Mouse (Mus musculus) gastrocnemius, adult 2 months (tissue): ENCODE results near the gene Lmna. TPM values are rescaled to one million over a fixed set of nuclear protein-coding genes. Genes with fewer than 3 reads are reported as not detected.

Source experiments
- DNase-seq: peaks from one replicate; pipeline ENCODE4 v3.0.0; 2022
- H3K27ac ChIP-seq: fragments of 200-600 bp; 2 replicates; pipeline ENCODE4 v1.8.1; 2022; ENCODE audit warnings: mild to moderate bottlenecking
- H3K4me3 ChIP-seq: fragments of 200-600 bp; 2 replicates; pipeline ENCODE4 v1.8.1; 2022; ENCODE audit warnings: mild to moderate bottlenecking, moderate library complexity
- CTCF ChIP-seq: fragments of 200-600 bp; IDR thresholded peaks from 2 replicates; pipeline ENCODE4 v1.8.1; 2022; ENCODE audit warnings: antibody characterized with exemption, mild to moderate bottlenecking, moderate library complexity
- intact Hi-C: fragments of 180-260 bp; cut with DNase I; formaldehyde crosslinking; loops from one replicate; pipeline ENCODE4 v1.15.1; 2025
- total RNA-seq, 2 experiments: library from RNA; stranded (reverse); gene quantifications; 2 replicates each; pipeline ENCODE4 v1.2.3; 2021

Gene Lmna
- total RNA-seq, 2 experiments from 2014 or later = 67.5 to 82.5 TPM

DNA sequence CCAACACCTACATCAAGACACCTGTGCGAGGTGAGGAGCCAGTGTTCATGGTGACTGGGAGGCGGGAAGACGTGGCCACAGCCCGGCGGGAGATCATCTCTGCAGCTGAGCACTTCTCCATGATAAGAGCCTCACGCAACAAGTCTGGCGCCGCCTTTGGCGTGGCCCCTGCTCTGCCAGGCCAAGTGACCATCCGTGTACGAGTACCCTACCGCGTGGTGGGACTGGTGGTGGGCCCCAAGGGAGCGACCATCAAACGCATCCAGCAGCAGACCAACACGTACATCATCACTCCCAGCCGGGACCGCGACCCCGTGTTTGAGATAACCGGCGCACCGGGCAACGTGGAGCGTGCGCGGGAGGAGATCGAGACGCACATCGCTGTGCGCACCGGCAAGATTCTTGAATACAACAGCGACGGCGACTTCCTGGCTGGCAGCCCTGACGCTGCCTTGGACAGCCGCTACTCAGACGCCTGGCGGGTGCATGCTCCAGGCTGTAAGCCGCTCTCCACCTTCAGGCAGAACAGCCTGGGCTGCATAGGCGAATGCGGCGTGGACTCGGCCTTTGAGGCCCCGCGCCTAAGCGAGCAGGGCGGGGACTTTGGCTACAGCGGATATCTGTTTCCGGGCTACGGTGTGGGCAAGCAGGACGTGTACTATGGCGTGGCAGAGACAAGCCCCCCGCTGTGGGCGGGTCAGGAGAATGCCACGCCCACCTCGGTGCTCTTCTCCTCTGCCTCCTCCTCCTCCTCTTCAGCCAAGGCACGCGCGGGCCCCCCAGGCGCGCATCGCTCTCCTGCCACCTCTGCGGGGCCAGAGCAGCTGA is 26.6 kb upstream of the Lmna start:
- peak; percentile 89 for DNase-seq
- Histone ChIP-seq H3K27ac (peak overlapping the region; percentile 85), H3K4me3 (peak overlapping the region; percentile 86)
- intact Hi-C loops = no loop called here
- TF ChIP-seq CTCF = no peak

DNA sequence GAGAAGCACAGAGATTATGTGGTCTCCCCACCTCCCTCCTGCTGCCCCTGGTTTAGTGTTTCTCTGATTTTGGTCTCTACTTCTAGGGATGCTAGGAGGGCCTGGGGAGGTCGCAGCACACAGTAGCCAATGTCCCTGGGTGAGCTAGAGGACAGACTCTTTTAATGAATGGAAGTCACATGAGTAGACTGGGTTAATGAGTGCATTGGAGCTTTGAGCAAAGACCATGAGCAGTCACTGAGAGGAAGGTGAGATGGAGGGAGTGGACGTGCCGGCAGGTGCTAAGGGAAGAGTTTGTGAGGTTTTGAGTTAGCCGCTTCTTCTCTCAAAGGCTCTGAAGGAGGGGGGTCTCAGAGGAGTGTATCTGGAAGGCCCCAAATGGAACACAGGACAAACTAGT is 25.8 kb upstream of the Lmna start:
- intact Hi-C loops = no loop called here
- TF ChIP-seq CTCF = no peak
- Histone ChIP-seq H3K4me3 (no peak overlapping the region), H3K27ac (no peak overlapping the region)
- DNase-seq = no peak

DNA sequence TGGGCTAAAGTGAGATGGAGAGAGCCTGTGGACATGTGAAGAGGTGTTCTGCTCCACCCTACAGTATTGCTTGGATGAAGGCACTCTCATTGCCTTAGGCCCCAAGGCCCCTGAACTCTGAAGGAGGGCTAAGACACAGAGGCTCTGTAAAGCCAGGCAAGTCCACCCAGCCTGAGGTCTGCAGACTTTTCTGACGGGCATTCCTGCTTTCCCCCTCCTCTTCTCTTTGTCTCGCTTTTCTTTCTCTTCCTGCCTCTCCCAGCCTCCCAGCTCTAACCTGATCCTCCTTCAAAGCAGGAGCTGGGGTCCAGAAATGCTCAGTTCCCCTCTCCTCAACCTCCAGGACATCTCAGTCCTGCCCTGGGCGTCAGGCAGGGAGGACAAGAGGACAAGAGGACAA is 25.2 kb upstream of the Lmna start:
- DNase-seq = no peak
- Histone ChIP-seq H3K27ac (no peak overlapping the region), H3K4me3 (no peak overlapping the region)
- TF ChIP-seq CTCF = no peak
- intact Hi-C loops = no loop called here

DNA sequence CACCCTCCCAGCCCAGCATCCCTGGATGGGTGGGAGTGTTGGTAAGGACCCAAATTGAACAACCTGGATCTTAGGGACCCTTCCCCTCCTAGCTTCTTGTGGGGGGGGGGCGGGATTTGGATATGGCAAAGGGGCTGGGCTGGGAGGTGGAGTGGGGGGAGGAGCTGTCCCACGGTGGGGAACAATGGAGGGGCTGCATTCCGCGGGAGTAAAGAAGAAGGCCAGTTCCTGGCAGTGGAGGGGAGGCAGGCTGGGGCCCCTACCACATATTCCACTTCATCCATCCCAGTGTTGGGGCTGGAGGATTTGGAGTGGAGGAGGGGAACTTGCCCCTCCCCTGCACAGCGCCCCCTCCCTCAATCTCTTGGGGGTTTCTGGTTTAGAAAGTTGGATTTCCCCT is 23.9 kb upstream of the Lmna start:
- DNase-seq = no peak
- intact Hi-C loops = no loop called here
- no peak for TF ChIP-seq CTCF
- no peak overlapping the region for H3K27ac ChIP-seq
- no peak overlapping the region for H3K4me3 ChIP-seq

DNA sequence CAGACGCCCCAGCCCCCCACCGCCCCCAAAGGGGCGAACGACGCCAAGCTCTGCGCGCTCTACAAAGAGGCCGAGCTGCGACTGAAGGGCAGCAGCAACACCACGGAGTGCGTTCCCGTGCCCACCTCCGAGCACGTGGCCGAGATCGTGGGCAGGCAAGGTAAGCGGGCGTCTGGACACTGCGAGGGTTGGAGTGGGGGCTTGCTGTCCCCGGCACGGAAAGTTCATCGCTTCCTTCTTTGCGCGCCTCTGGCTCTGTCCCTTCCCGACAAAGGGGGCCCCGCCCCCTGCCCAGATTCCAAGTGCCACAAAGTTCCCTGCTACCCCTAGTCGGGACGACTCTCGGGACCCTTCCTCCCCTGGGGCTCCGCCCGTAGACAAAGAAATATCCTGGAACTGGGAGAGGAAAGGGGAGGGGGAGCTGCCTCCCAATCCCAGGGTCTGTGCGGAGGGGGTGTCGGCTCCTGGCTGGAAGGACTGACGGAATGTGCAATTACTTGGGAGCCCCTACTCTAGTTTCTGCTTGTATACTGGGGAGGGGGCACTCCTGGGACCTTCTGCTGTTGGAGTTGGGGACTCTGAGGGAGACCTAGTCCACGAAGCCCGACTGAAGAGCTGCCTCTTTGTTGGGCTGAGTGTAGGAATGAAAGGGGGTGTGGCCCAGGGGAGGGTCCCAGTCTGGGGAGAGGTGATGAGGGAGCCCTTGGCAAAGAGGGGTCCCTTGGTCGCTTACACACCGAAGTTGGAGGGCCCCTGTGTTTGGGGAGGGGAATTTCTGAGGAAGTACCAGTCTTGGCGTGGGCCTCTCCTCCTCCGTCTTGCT is 23.1 kb upstream of the Lmna start:
- Histone ChIP-seq H3K27ac (no peak overlapping the region), H3K4me3 (peak overlapping the region; percentile 91)
- no peak for TF ChIP-seq CTCF
- peak; percentile 48 for DNase-seq
- intact Hi-C loops = no loop called here

DNA sequence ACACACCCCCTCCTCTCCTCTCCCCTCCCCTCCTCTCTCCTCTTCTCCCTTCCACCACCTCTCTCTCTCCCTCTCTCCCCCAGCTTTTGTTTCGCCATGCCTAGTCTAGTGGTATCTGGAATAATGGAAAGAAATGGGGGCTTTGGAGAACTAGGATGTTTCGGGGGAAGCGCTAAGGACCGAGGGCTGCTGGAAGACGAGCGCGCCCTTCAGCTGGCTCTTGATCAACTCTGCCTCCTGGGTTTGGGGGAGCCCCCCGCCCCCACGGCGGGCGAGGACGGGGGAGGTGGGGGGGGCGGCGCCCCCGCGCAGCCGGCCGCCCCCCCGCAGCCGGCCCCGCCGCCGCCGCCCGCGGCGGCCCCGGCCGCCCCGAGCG is 22.5 kb upstream of the Lmna start, which contains the start of gene Mex3a:
Mex3a (plus strand) TSS at position 97 of the 376 bp plus-strand sequence.
- Histone ChIP-seq H3K4me3 (peak within 1 kb of the TSS; percentile 91), H3K27ac (peak within 1 kb of the TSS; percentile 93)
- DNase-seq = no peak
- TF ChIP-seq CTCF = no peak
- intact Hi-C loops = no loop called here

DNA sequence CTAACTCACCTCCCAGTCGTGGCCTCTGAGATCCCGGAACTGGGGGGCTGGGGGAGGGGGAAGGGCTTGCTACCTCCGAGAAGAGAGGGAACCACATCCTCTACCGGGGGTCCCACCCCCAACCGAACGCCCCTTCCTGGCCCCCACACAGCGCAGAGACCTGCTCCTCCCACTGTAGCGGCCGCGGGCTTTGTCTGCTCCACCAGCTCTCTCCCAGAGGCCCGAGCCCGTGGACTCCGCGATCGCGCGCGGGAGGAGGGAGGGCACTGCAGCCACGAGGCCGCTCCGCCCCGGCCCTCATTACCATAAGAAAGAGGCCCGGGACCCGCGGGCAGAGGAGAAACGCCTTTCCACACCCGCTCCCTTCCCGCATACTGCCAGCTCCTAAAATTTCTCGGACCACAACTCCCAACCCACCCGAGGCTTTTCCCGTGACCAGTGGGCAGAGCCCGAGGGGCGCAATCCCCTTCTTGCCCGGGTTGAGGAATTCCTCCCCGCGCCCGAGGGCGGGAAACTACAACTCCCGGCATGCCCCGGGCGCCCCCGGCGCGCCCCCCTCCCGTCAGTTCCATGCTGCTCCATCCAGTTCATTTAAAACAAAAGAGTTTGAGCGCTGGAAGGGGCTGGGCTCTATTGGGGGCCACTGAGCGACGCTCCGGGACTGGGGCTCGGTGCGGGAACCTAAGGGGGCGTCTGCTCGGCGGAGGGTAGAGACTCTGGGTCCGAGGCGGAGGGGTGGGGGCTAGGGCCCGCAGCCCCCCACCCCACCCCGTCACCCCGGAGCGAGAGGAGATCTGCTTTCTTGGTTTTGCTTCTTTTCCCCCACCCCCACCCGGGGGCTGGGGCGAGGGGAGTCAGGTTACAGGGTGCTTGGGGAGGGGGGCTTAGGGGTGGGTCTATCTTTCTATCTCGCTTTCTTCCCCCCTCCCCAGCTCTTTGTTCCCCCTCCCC is 21.9 kb upstream of the Lmna start:
- intact Hi-C loops = no loop called here
- Histone ChIP-seq H3K27ac (peak overlapping the region; percentile 93), H3K4me3 (peak overlapping the region; percentile 91)
- no peak for TF ChIP-seq CTCF
- peak; percentile 87 for DNase-seq

DNA sequence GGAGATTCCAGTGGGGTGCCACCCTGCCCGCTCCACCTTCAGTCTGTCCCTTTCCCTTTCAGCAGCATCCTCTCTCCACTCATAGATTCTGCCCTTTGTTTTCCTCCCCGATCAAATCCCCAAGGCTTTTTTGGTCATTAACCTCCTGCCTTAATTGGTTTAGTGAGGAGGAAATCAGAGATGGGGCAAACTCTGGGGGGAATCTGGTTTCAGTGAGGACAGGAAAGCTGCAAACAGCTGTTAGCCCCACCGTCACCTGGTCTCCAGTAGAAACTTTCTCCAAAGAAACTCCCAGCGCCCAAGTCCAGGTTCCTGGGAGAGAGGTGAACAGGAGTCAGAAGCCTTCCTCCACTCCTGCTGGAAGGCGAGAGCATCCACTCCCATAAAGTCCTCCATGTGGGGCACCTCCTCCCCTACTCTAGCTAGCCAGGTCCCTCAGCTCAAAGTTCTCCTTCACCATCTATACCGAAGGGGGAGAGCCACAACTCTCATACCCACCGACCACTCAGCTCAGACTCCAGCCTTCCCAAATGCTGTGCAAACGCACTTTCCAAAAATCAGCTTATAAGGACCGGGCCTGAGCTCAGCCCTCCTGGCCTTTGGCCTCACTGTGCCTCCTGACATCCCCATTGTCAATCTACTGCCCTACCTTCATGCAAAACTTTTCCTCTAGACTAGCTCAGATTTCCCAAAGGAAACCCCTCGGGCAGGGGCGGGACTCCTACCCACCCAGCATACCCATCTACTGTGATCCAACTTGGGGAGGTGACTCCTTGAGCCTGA is 20.5 kb upstream of the Lmna start:
- TF ChIP-seq CTCF = no peak
- peak overlapping the region; percentile 93; the same call in 1 of the 2 replicates for H3K27ac ChIP-seq
- H3K4me3 ChIP-seq = peak overlapping the region; percentile 91
- intact Hi-C loops = no loop called here
- no peak for DNase-seq

DNA sequence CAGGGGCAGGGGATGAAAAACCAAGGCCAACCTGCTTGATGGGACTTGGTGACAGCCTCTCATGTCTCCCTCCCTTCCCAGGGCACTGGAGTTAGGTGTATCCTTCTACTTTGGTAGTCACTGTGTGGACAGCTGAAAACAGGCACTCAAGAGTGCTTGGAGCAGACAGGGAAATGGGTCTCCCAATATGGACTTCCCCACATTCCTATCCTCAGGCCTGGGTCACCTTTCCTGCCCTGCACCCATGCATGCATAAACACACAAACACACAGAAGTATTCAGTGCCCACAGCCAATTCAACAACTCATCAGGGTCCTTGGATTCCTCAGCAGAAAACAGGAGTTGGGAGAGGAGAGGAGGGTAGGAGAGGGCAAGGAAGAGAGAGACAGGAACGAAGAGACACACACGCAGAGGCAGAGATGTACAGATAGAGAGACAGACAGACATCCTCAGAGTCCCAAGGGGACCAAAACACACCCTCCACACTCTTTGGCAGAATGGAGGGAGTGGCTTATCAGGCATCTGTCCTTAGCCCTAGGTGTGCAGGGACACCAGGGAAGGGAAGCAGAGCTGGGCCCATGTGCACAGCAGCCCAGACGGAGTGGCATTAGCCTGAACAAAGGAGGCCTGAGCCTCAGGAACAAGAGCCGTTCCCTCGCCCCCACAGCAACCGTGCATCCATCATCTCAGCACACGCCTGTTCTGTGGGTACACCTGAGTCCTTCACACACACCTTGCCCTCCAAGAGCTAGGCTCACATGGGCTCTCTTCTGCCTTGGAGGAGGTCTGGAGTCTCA is 19.6 kb upstream of the Lmna start:
- DNase-seq = no peak
- H3K4me3 ChIP-seq = no peak overlapping the region
- intact Hi-C loops = loop anchor here (5.0 kb wide), 1 partner anchor 122 kb away; no protein-coding TSS in a partner anchor
- TF ChIP-seq CTCF = no peak
- H3K27ac ChIP-seq = no peak overlapping the region

DNA sequence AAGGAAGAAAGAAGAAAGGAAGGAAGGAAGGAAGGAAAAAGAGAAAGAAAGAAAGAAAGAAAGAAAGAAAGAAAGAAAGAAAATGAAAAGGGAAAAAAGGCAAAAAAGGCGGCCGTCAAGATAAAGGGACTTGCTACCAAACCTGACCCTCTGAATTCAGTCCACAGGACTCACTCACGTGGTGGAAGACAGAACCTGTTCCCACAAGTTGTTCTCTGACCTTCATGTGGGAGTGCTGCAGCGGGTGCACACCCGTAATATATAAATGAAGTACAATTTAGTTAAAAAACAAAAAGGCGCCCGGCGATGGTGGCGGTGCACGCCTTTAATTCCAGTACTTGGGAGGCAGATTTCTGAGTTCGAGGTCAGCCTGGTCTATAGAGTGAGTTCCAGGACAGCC is 18.9 kb upstream of the Lmna start:
- Histone ChIP-seq H3K27ac (no peak overlapping the region), H3K4me3 (no peak overlapping the region)
- no peak for TF ChIP-seq CTCF
- DNase-seq = no peak
- intact Hi-C loops = loop anchor here (5.0 kb wide), 1 partner anchor 121 kb away; no protein-coding TSS in a partner anchor

DNA sequence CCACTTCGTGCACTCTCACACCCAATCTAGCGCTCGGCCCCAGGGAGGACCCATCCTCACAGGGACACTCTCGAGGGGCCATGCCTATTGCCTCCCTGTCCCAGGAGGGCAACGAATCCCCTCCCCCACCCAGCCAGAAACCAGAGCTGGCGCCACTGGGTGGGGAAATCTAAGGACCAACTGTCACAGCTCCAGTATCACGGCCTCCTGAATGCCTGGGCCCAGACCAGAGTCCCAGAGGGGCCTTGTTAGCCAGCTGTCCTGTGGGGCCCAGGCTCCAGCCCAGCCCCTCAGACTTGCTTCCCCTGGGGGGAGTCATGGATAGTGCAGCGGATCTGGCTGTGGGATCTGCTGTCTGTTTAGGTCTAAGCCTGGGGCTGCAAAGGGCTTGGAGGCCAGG is 17.8 kb upstream of the Lmna start:
- Histone ChIP-seq H3K27ac (peak overlapping the region; percentile 53), H3K4me3 (no peak overlapping the region)
- TF ChIP-seq CTCF = no peak
- intact Hi-C loops = loop anchor here (5.0 kb wide), 1 partner anchor 120 kb away; no protein-coding TSS in a partner anchor
- peak; percentile 57 for DNase-seq
